ENCODE assay signal across 21 mouse cellular contexts in genomic region chr6:7424731-7425130, GRCm38 (mm10).
"Had no signal": no experiment of that assay in that cellular context is flagged by ENCODE, and none has a peak within 500 bp of the region (broad histone marks: within the 10 kb centered on the region; RNA-seq: fewer than 3 reads in every experiment).

No protein-coding gene starts in this region.

- DNase-seq: gastrocnemius, postnatal 14 days; gastrocnemius, postnatal 36 days; heart, adult 11 months; heart, adult 2 months; heart, postnatal 14 days; heart, postnatal 36 days; kidney, adult 18-20 months; kidney, adult 8-10 months; kidney, postnatal 10 days; kidney, postnatal 36 days; layer of hippocampus, adult 9-11 months; layer of hippocampus, postnatal 36 days; left cerebral cortex, postnatal 4 days had no signal

- H3K4me1 ChIP-seq: heart, embryonic 13.5 days; heart, embryonic 15.5 days; hindbrain, embryonic 12.5 days; intestine, embryonic 15.5 days; limb, embryonic 13.5 days; limb, embryonic 15.5 days; liver, embryonic 12.5 days had no signal

- H3K4me3 ChIP-seq: heart, adult 2 months; heart, embryonic 13.5 days; heart, embryonic 15.5 days; hindbrain, embryonic 12.5 days; intestine, embryonic 15.5 days; limb, embryonic 13.5 days; limb, embryonic 15.5 days; liver, embryonic 12.5 days had no signal

- H3K27me3 ChIP-seq: heart, embryonic 13.5 days; heart, embryonic 15.5 days; hindbrain, embryonic 12.5 days; intestine, embryonic 15.5 days; limb, embryonic 13.5 days; limb, embryonic 15.5 days; liver, embryonic 12.5 days had no signal

- H3K36me3 ChIP-seq: heart, embryonic 13.5 days; heart, embryonic 15.5 days; hindbrain, embryonic 12.5 days; intestine, embryonic 15.5 days; limb, embryonic 13.5 days; limb, embryonic 15.5 days; liver, embryonic 12.5 days had no signal

- H3K27ac ChIP-seq: heart, adult 2 months; heart, embryonic 13.5 days; heart, embryonic 15.5 days; hindbrain, embryonic 12.5 days; hindbrain, embryonic 14.5 days; intestine, embryonic 15.5 days; limb, embryonic 13.5 days; limb, embryonic 15.5 days; liver, embryonic 12.5 days had no signal
